Mouse (Mus musculus): Measurements from ENCODE around the gene Lsr. TPM values are rescaled to one million over a fixed set of nuclear protein-coding genes. Genes with fewer than 3 reads are reported as not detected.

The Lsr gene
- polyA plus RNA-seq, 1 experiment from 2014 or later, result 118 TPM

DNA sequence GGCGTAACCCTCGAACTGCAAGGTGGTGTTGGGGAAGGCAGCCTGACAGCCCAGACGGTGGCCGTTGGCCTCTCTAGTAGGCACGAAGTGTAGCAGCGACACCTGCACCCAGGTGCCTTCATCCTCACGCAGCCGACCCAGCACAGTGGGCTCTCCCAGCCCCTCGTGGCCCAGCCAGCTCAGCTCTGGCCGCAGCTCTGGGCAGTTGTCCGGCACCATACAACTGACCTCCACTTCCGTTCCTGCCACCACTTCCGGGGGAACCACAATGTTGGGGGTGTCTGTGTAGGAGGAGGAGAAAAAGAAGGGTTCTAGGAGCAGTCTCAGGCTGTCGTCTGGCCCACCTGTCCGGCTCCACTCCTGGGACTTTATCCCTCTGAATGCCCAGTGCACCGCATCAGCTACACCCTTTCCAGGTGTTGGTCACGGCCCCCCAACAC is 64.3 kb downstream of the Lsr start:
- TF ChIP-seq CTCF (IDR thresholded peaks at IDR 0.05; ENCODE audit: low read depth), result no peak
- Histone ChIP-seq H3K9me3 (ENCODE audit: control insufficient read depth) (no peaks in the 10 kb centered on the region), H3K4me3 (ENCODE audit: low read depth, low read length) (peak overlapping the region; percentile 11), H3K9ac (ENCODE audit: low read depth, low read length) (no peak overlapping the region; the same call in 1 of the 2 replicates), H3K27me3 (replicated peaks; ENCODE audit: control insufficient read depth, insufficient read depth, low read length) (no peaks in the 10 kb centered on the region), H3K4me2 (replicated peaks; ENCODE audit: low read depth) (peak overlapping the region; percentile 56), H3K36me3 (ENCODE audit: control insufficient read depth, insufficient read depth) (no peaks in the 10 kb centered on the region), H3K4me1 (replicated peaks; ENCODE audit: control insufficient read depth, insufficient read depth, low read length) (0 out of 2 replicates have a peak, but pooled peaks cover 2% of the 10 kb centered on the region), H3K27ac (ENCODE audit: low read depth, low read length) (no peak overlapping the region)
- WGBS, result 24% methylated on average over 17 of the region's 17 CpGs
- no peak for ATAC-seq

DNA sequence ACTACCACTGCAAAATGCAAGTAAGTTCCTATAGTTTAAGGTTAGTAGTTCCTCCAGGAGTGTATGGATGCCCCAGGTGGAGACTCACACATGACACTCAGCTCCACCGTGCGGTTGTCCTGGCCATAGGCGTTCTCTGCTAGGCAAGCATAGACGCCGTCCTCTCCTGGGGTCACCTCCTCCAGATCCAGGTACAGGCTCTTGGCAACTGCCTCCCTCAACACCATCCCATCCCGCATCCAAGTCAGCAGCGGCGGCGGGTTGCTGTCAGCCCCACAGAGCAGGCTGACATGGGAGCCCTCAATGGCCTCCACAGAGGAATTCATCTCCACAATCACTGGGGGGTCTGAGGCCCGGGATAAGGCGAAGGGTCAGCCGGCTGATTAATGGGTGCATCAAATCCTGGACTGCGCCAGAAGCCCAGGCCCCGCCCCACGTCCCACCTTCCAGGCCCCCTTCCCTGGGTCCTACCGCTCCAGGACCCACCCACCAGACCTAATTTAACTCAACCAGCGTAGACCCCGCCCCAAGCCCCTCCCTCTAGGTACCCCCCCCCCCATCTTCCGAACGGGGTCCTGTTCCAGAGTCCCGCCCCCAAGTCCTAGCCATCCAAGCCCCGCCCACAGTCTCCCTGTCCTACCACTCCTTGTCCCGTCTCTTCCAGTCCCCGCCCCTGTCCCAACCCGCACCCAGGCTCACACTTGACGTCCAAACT is 64.8 kb downstream of the Lsr start:
- peak; percentile 54 for ATAC-seq
- WGBS, result 3% methylated on average over 24 of the region's 26 CpGs
- H3K4me2 ChIP-seq (replicated peaks; ENCODE audit: low read depth), result peak overlapping the region; percentile 56
- 0 out of 2 replicates have a peak, but pooled peaks cover 2% of the 10 kb centered on the region for H3K4me1 ChIP-seq (replicated peaks; ENCODE audit: control insufficient read depth, insufficient read depth, low read length)
- no peaks in the 10 kb centered on the region for H3K9me3 ChIP-seq (ENCODE audit: control insufficient read depth)
- H3K27me3 ChIP-seq (replicated peaks; ENCODE audit: control insufficient read depth, insufficient read depth, low read length), result no peaks in the 10 kb centered on the region
- 0 out of 2 replicates have a peak, but pooled peaks have one; percentile 12 for TF ChIP-seq CTCF (IDR thresholded peaks at IDR 0.05; ENCODE audit: low read depth)
- peak overlapping the region; percentile 11 for H3K4me3 ChIP-seq (ENCODE audit: low read depth, low read length)
- H3K36me3 ChIP-seq (ENCODE audit: control insufficient read depth, insufficient read depth), result no peaks in the 10 kb centered on the region
- H3K27ac ChIP-seq (ENCODE audit: low read depth, low read length), result no peak overlapping the region
- H3K9ac ChIP-seq (ENCODE audit: low read depth, low read length), result no peak overlapping the region; the same call in 1 of the 2 replicates

Other genes with a start within 250 kb of the Lsr start
- 158 and 161 TPM in 2 replicates for gene Tmem147, start 243.9 kb downstream of the Lsr start, polyA plus RNA-seq (2015; fragmentation: Nextera tagmentation; extraction: Ambion mirVana)
- gene Gapdhs, start 229.8 kb downstream of the Lsr start, polyA plus RNA-seq (2015; fragmentation: Nextera tagmentation; extraction: Ambion mirVana), result not detected in 2 replicates
- gene Sbsn, start 222.0 kb downstream of the Lsr start, polyA plus RNA-seq (2015; fragmentation: Nextera tagmentation; extraction: Ambion mirVana), result 2.7 and 2.9 TPM in 2 replicates
- gene Dmkn, start 209.7 kb downstream of the Lsr start, polyA plus RNA-seq (2015; fragmentation: Nextera tagmentation; extraction: Ambion mirVana), result 27.8 and 28.2 TPM in 2 replicates
- gene Krtdap, start 185.6 kb downstream of the Lsr start, polyA plus RNA-seq (2015; fragmentation: Nextera tagmentation; extraction: Ambion mirVana), result 4.1 and 4.8 TPM in 2 replicates
- 12.5 and 12.6 TPM in 2 replicates for gene Ffar2, start 149.7 kb downstream of the Lsr start, polyA plus RNA-seq (2015; fragmentation: Nextera tagmentation; extraction: Ambion mirVana)
- gene Ffar3, start 117.3 kb downstream of the Lsr start, polyA plus RNA-seq (2015; fragmentation: Nextera tagmentation; extraction: Ambion mirVana), result 0.21 and 0.47 TPM in 2 replicates
- 0.13 and 0.21 TPM in 2 replicates for gene Ffar1, start 111.9 kb downstream of the Lsr start, polyA plus RNA-seq (2015; fragmentation: Nextera tagmentation; extraction: Ambion mirVana)
- 0.27 and 0.51 TPM in 2 replicates for gene Cd22, start 93.1 kb downstream of the Lsr start, polyA plus RNA-seq (2015; fragmentation: Nextera tagmentation; extraction: Ambion mirVana)
- 0.18 and 0.31 TPM in 2 replicates for gene Mag, start 58.6 kb downstream of the Lsr start, polyA plus RNA-seq (2015; fragmentation: Nextera tagmentation; extraction: Ambion mirVana)
- not detected in 2 replicates for gene Hamp2, start 48.8 kb downstream of the Lsr start, polyA plus RNA-seq (2015; fragmentation: Nextera tagmentation; extraction: Ambion mirVana)
- gene Hamp, start 29.4 kb downstream of the Lsr start, polyA plus RNA-seq (2015; fragmentation: Nextera tagmentation; extraction: Ambion mirVana), result 0.43 TPM in 1 of 2 replicates, not detected in the other
- gene Usf2, start 16.7 kb downstream of the Lsr start, polyA plus RNA-seq (2015; fragmentation: Nextera tagmentation; extraction: Ambion mirVana), result 13.3 and 15.0 TPM in 2 replicates
- gene Fam187b, start 326 bp upstream of the Lsr start, polyA plus RNA-seq (2015; fragmentation: Nextera tagmentation; extraction: Ambion mirVana), result 10.4 and 12.0 TPM in 2 replicates
- 18.2 and 19.3 TPM in 2 replicates for gene Fxyd5, start 69.0 kb upstream of the Lsr start, polyA plus RNA-seq (2015; fragmentation: Nextera tagmentation; extraction: Ambion mirVana)
- 15.2 and 16.2 TPM in 2 replicates for gene Fxyd7, start 78.0 kb upstream of the Lsr start, polyA plus RNA-seq (2015; fragmentation: Nextera tagmentation; extraction: Ambion mirVana)
- gene Fxyd1, start 83.7 kb upstream of the Lsr start, polyA plus RNA-seq (2015; fragmentation: Nextera tagmentation; extraction: Ambion mirVana), result 78.9 and 83.1 TPM in 2 replicates
- gene Lgi4, start 85.9 kb upstream of the Lsr start, polyA plus RNA-seq (2015; fragmentation: Nextera tagmentation; extraction: Ambion mirVana), result 0.70 and 0.78 TPM in 2 replicates
- gene Fxyd3, start 103.2 kb upstream of the Lsr start, polyA plus RNA-seq (2015; fragmentation: Nextera tagmentation; extraction: Ambion mirVana), result 40.4 and 48.0 TPM in 2 replicates
- gene Hpn, start 141.8 kb upstream of the Lsr start, polyA plus RNA-seq (2015; fragmentation: Nextera tagmentation; extraction: Ambion mirVana), result 21.2 and 28.3 TPM in 2 replicates
- gene Scn1b, start 153.5 kb upstream of the Lsr start, polyA plus RNA-seq (2015; fragmentation: Nextera tagmentation; extraction: Ambion mirVana), result 2.7 and 3.3 TPM in 2 replicates
- 10.3 and 12.4 TPM in 2 replicates for gene Gramd1a, start 182.4 kb upstream of the Lsr start, polyA plus RNA-seq (2015; fragmentation: Nextera tagmentation; extraction: Ambion mirVana)